Mouse (Mus musculus): ENCODE measurements around the gene Olfr1181.

GRCm38 (mm10) chr2:88386762-88387161 lies 39.2 kb downstream of the Olfr1181 start, which contains the start of gene Olfr1178:
- TF ChIP-seq CTCF (IDR thresholded peaks at IDR 0.05; ENCODE audit: low read depth) = no peak
- TF ChIP-seq EP300 (IDR thresholded peaks at IDR 0.05; ENCODE audit: low read depth) = no peak
